In genomic region chr9:43743647-43744137, GRCm38 (mm10) we compare ENCODE assay signal across 8 mouse cellular contexts. TPM values are rescaled to one million over a fixed set of nuclear protein-coding genes. Genes with fewer than 3 reads are reported as not detected.
DNase-seq lines count a peak whose midpoint lies in the region.

Gene Nectin1, plus strand, starts transcription at chr9:43743984.

- no peaks in the 10 kb centered on the region for H3K9me3 ChIP-seq in megakaryocyte, embryonic 14.5 days

- DNase-seq in ZHBTc4 (ENCODE audit: low read depth, low spot score) = peak; percentile 95
- peak; percentile 84 to 88 for DNase-seq in cerebellum, postnatal 4 days (ENCODE audit: low spot score in 2 of 2)
- DNase-seq in gastrocnemius, postnatal 10 days = peak; percentile 88
- peak; percentile 85 for DNase-seq in induced T-regulatory cell, adult 2 months (ENCODE audit: low read depth)
- peak; percentile 81 to 85 for DNase-seq in left cerebral cortex, adult 8-10 months (ENCODE audit: low spot score in 2 of 2)
- peak; percentile 86 to 88 for DNase-seq in right cerebral cortex, adult 2 months (ENCODE audit: low spot score in 2 of 2)
- peak; percentile 66 for DNase-seq in urinary bladder, postnatal 10 days (ENCODE audit: low spot score)

- peak within 1 kb of the TSS; percentile 89 for H3K4me3 ChIP-seq in megakaryocyte, embryonic 14.5 days (replicated peaks)

- H3K4me1 ChIP-seq in megakaryocyte, embryonic 14.5 days = peaks cover 22% of the 10 kb centered on the region

- no peaks in the 10 kb centered on the region for H3K36me3 ChIP-seq in megakaryocyte, embryonic 14.5 days (replicated peaks; ENCODE audit: low read length)

- H3K27me3 ChIP-seq in megakaryocyte, embryonic 14.5 days (replicated peaks) = peaks cover 83% of the 10 kb centered on the region

RNA-seq across cellular contexts. Expression of gene Nectin1, which starts in this region (rescaled TPM):
- total RNA-seq in gastrocnemius, postnatal 10 days (2021) = 1 to 10 TPM; 7.7 to 9.7 TPM
- total RNA-seq in left cerebral cortex, adult 8-10 months (2022) = 10 to 100 TPM; 53.8 to 66.5 (median 60.4) TPM
- polyA plus RNA-seq in megakaryocyte, embryonic 14.5 days (2012; ENCODE audit: insufficient read depth, low replicate concordance) = 1.3 and 2.1 TPM in 2 replicates

Comparison
In these comparisons a context has a peak if more than half of its experiments do, and no peak if none do; other contexts are left out.
1. Peak in every context shown above with its lines: DNase-seq and H3K4me3 ChIP-seq.
2. RNA of gene Nectin1 (total RNA-seq): 53.8 to 66.5 TPM in left cerebral cortex, adult 8-10 months; 7.7 to 9.7 TPM in gastrocnemius, postnatal 10 days; every median in the first group is over 4 times any median in the second.